Mouse (Mus musculus): Measurements from ENCODE around the gene Ppp1r16b. TPM values are rescaled to one million over a fixed set of nuclear protein-coding genes. Genes with fewer than 3 reads are reported as not detected.

Gene Ppp1r16b
- polyA plus RNA-seq (2015; fragmentation: Nextera tagmentation; extraction: Ambion mirVana), result 14.1 and 17.7 TPM in 2 replicates

GRCm38 (mm10) chr2:158665098-158665497 lies at the start of gene Ppp1r16b:
TSS of gene Ppp1r16b (plus strand) at chr2:158665398.
- Histone ChIP-seq H3K27ac (ENCODE audit: low read length) (no peak within 1 kb of the TSS), H3K36me3 (ENCODE audit: insufficient read depth, low read length) (no peaks in the 10 kb centered on the region), H3K4me3 (ENCODE audit: low read length) (no peak within 1 kb of the TSS), H3K9ac (replicated peaks; ENCODE audit: low read length) (no peak within 1 kb of the TSS), H3K4me1 (ENCODE audit: insufficient read depth, low read length) (peaks cover 30% of the 10 kb centered on the region), H3K9me3 (ENCODE audit: low read length) (no peaks in the 10 kb centered on the region), H3K27me3 (ENCODE audit: insufficient read depth, low read length) (peaks cover 24% of the 10 kb centered on the region), H3K4me2 (replicated peaks; ENCODE audit: low read depth, low read length) (no peak within 1 kb of the TSS)
- ATAC-seq (ENCODE audit: low FRiP score, low TSS enrichment), result no peak
- WGBS, result 67% methylated on average over 4 of the region's 4 CpGs

GRCm38 (mm10) chr2:158615702-158616101 lies 49.5 kb upstream of the Ppp1r16b start:
- 4% methylated on average over 13 of the region's 13 CpGs for WGBS
- ATAC-seq (ENCODE audit: low FRiP score, low TSS enrichment), result no peak

GRCm38 (mm10) chr2:158616296-158616695 lies 48.9 kb upstream of the Ppp1r16b start:
- Histone ChIP-seq H3K27ac (ENCODE audit: low read length) (no peak overlapping the region), H3K36me3 (ENCODE audit: insufficient read depth, low read length) (no peaks in the 10 kb centered on the region), H3K9ac (replicated peaks; ENCODE audit: low read length) (no peak overlapping the region), H3K4me3 (ENCODE audit: low read length) (no peak overlapping the region), H3K4me1 (ENCODE audit: insufficient read depth, low read length) (peaks cover 11% of the 10 kb centered on the region), H3K4me2 (replicated peaks; ENCODE audit: low read depth, low read length) (no peak overlapping the region), H3K27me3 (ENCODE audit: insufficient read depth, low read length) (peaks cover 89% of the 10 kb centered on the region), H3K9me3 (ENCODE audit: low read length) (no peaks in the 10 kb centered on the region)
- WGBS, result 2% methylated on average over 12 of the region's 12 CpGs
- ATAC-seq (ENCODE audit: low FRiP score, low TSS enrichment), result no peak

More at GRCm38 (mm10) chr2:158615702-158616101, 49.5 kb upstream of the Ppp1r16b start:
- H3K4me1 ChIP-seq (ENCODE audit: insufficient read depth, low read length), result peaks cover 14% of the 10 kb centered on the region
- H3K27ac ChIP-seq (ENCODE audit: low read length), result no peak overlapping the region
- H3K4me2 ChIP-seq (replicated peaks; ENCODE audit: low read depth, low read length), result no peak overlapping the region
- H3K9ac ChIP-seq (replicated peaks; ENCODE audit: low read length), result no peak overlapping the region
- no peaks in the 10 kb centered on the region for H3K36me3 ChIP-seq (ENCODE audit: insufficient read depth, low read length)
- H3K27me3 ChIP-seq (ENCODE audit: insufficient read depth, low read length), result peaks cover 93% of the 10 kb centered on the region
- H3K9me3 ChIP-seq (ENCODE audit: low read length), result no peaks in the 10 kb centered on the region
- H3K4me3 ChIP-seq (ENCODE audit: low read length), result no peak overlapping the region

- H3K27me3 ChIP-seq (ENCODE audit: insufficient read depth, low read length), result peaks cover 86% of the 10 kb centered on the region
- no peak overlapping the region for H3K4me2 ChIP-seq (replicated peaks; ENCODE audit: low read depth, low read length)
- no peak for ATAC-seq (ENCODE audit: low FRiP score, low TSS enrichment)
- no peaks in the 10 kb centered on the region for H3K36me3 ChIP-seq (ENCODE audit: insufficient read depth, low read length)
- WGBS, result 7% methylated on average over 11 of the region's 11 CpGs
- no peak overlapping the region for H3K27ac ChIP-seq (ENCODE audit: low read length)
- H3K9ac ChIP-seq (replicated peaks; ENCODE audit: low read length), result no peak overlapping the region
- no peaks in the 10 kb centered on the region for H3K9me3 ChIP-seq (ENCODE audit: low read length)
- H3K4me3 ChIP-seq (ENCODE audit: low read length), result no peak overlapping the region
- peaks cover 11% of the 10 kb centered on the region for H3K4me1 ChIP-seq (ENCODE audit: insufficient read depth, low read length)
These were observed 48.4 kb upstream of the Ppp1r16b start for GRCm38 (mm10) chr2:158616790-158617189.

- peak within 1 kb of the TSS; percentile 81 for H3K9ac ChIP-seq (replicated peaks; ENCODE audit: low read length)
- WGBS, result under 1% methylated on average over 39 of the region's 39 CpGs
- peaks cover 12% of the 10 kb centered on the region for H3K4me1 ChIP-seq (ENCODE audit: insufficient read depth, low read length)
- H3K36me3 ChIP-seq (ENCODE audit: insufficient read depth, low read length), result peaks cover 13% of the 10 kb centered on the region
- peak within 1 kb of the TSS; percentile 68 for H3K4me3 ChIP-seq (ENCODE audit: low read length)
- H3K27ac ChIP-seq (ENCODE audit: low read length), result peak within 1 kb of the TSS; percentile 94
- H3K4me2 ChIP-seq (replicated peaks; ENCODE audit: low read depth, low read length), result peak within 1 kb of the TSS; percentile 84
- H3K27me3 ChIP-seq (ENCODE audit: insufficient read depth, low read length), result peaks cover 8% of the 10 kb centered on the region
- peak; percentile 96 for ATAC-seq (ENCODE audit: low FRiP score, low TSS enrichment)
- no peaks in the 10 kb centered on the region for H3K9me3 ChIP-seq (ENCODE audit: low read length)
These were observed 40.4 kb upstream of the Ppp1r16b start, which contains the start of gene Actr5 for GRCm38 (mm10) chr2:158624718-158625222. TSS of gene Actr5 (plus strand) at chr2:158624888.

- Histone ChIP-seq H3K4me2 (replicated peaks; ENCODE audit: low read depth, low read length) (peak overlapping the region; percentile 84), H3K27me3 (ENCODE audit: insufficient read depth, low read length) (peaks cover 5% of the 10 kb centered on the region), H3K27ac (ENCODE audit: low read length) (peak overlapping the region; percentile 94), H3K9me3 (ENCODE audit: low read length) (no peaks in the 10 kb centered on the region), H3K36me3 (ENCODE audit: insufficient read depth, low read length) (peaks cover 16% of the 10 kb centered on the region), H3K4me3 (ENCODE audit: low read length) (peak overlapping the region; percentile 68), H3K9ac (replicated peaks; ENCODE audit: low read length) (peak overlapping the region; percentile 81), H3K4me1 (ENCODE audit: insufficient read depth, low read length) (peaks cover 12% of the 10 kb centered on the region)
- peak; percentile 29; the same call in 1 of the 2 replicates for ATAC-seq (ENCODE audit: low FRiP score, low TSS enrichment)
- WGBS, result under 1% methylated on average over 37 of the region's 44 CpGs
These were observed 40.0 kb upstream of the Ppp1r16b start for GRCm38 (mm10) chr2:158625231-158625630.

GRCm38 (mm10) chr2:158625697-158626096 lies 39.5 kb upstream of the Ppp1r16b start:
- no peak for ATAC-seq (ENCODE audit: low FRiP score, low TSS enrichment)
- peak overlapping the region; percentile 68 for H3K4me3 ChIP-seq (ENCODE audit: low read length)
- H3K4me2 ChIP-seq (replicated peaks; ENCODE audit: low read depth, low read length), result peak overlapping the region; percentile 84
- H3K36me3 ChIP-seq (ENCODE audit: insufficient read depth, low read length), result peaks cover 16% of the 10 kb centered on the region
- no peaks in the 10 kb centered on the region for H3K9me3 ChIP-seq (ENCODE audit: low read length)
- 39% methylated on average over 8 of the region's 8 CpGs for WGBS
- peaks cover 12% of the 10 kb centered on the region for H3K4me1 ChIP-seq (ENCODE audit: insufficient read depth, low read length)
- H3K9ac ChIP-seq (replicated peaks; ENCODE audit: low read length), result peak overlapping the region; percentile 81
- no peak overlapping the region for H3K27ac ChIP-seq (ENCODE audit: low read length)
- H3K27me3 ChIP-seq (ENCODE audit: insufficient read depth, low read length), result peaks cover 4% of the 10 kb centered on the region; the same call in 1 of the 2 replicates

- Histone ChIP-seq H3K27ac (ENCODE audit: low read length) (no peak overlapping the region), H3K4me2 (replicated peaks; ENCODE audit: low read depth, low read length) (no peak overlapping the region), H3K36me3 (ENCODE audit: insufficient read depth, low read length) (peaks cover 40% of the 10 kb centered on the region), H3K4me3 (ENCODE audit: low read length) (no peak overlapping the region), H3K9me3 (ENCODE audit: low read length) (no peaks in the 10 kb centered on the region), H3K9ac (replicated peaks; ENCODE audit: low read length) (no peak overlapping the region), H3K4me1 (ENCODE audit: insufficient read depth, low read length) (peaks cover 12% of the 10 kb centered on the region), H3K27me3 (ENCODE audit: insufficient read depth, low read length) (no peaks in the 10 kb centered on the region)
- ATAC-seq (ENCODE audit: low FRiP score, low TSS enrichment), result no peak
- 77% methylated on average over 3 of the region's 3 CpGs for WGBS
These were observed 36.3 kb upstream of the Ppp1r16b start for GRCm38 (mm10) chr2:158628858-158629257.

GRCm38 (mm10) chr2:158629414-158629813 lies 35.8 kb upstream of the Ppp1r16b start:
- Histone ChIP-seq H3K4me1 (ENCODE audit: insufficient read depth, low read length) (peaks cover 12% of the 10 kb centered on the region), H3K9me3 (ENCODE audit: low read length) (no peaks in the 10 kb centered on the region), H3K27me3 (ENCODE audit: insufficient read depth, low read length) (no peaks in the 10 kb centered on the region), H3K4me3 (ENCODE audit: low read length) (no peak overlapping the region), H3K36me3 (ENCODE audit: insufficient read depth, low read length) (peaks cover 42% of the 10 kb centered on the region), H3K27ac (ENCODE audit: low read length) (no peak overlapping the region), H3K9ac (replicated peaks; ENCODE audit: low read length) (no peak overlapping the region), H3K4me2 (replicated peaks; ENCODE audit: low read depth, low read length) (no peak overlapping the region)
- no peak for ATAC-seq (ENCODE audit: low FRiP score, low TSS enrichment)
- 68% methylated on average over 1 of the region's 1 CpGs for WGBS

GRCm38 (mm10) chr2:158631873-158632272 lies 33.3 kb upstream of the Ppp1r16b start:
- Histone ChIP-seq H3K9me3 (ENCODE audit: low read length) (no peaks in the 10 kb centered on the region), H3K27me3 (ENCODE audit: insufficient read depth, low read length) (no peaks in the 10 kb centered on the region), H3K36me3 (ENCODE audit: insufficient read depth, low read length) (peaks cover 65% of the 10 kb centered on the region), H3K9ac (replicated peaks; ENCODE audit: low read length) (no peak overlapping the region), H3K4me3 (ENCODE audit: low read length) (no peak overlapping the region), H3K27ac (ENCODE audit: low read length) (no peak overlapping the region), H3K4me1 (ENCODE audit: insufficient read depth, low read length) (no peaks in the 10 kb centered on the region; the same call in 1 of the 2 replicates), H3K4me2 (replicated peaks; ENCODE audit: low read depth, low read length) (no peak overlapping the region)
- ATAC-seq (ENCODE audit: low FRiP score, low TSS enrichment), result no peak
- WGBS, result 82% methylated on average over 5 of the region's 5 CpGs

Data from kidney, embryonic 16.5 days (tissue).